Mouse (Mus musculus): ENCODE measurements at regions not wholly inside any gene's neighbourhood (a gene's known extent, or its start where the extent isn't known, plus 50 kb on each side); places are given as distances from the start of the nearest gene placed in this dataset.

- Histone ChIP-seq H3K4me1 (peaks cover 4% of the 10 kb centered on the region), H3K27ac (replicated peaks) (no peak overlapping the region), H3K9ac (no peak overlapping the region), H3K9me3 (replicated peaks) (no peaks in the 10 kb centered on the region), H3K4me3 (replicated peaks) (no peak overlapping the region), H3K27me3 (no peaks in the 10 kb centered on the region), H3K36me3 (no peaks in the 10 kb centered on the region), H3K4me2 (replicated peaks) (no peak overlapping the region)
- 69% methylated on average over 6 of the region's 6 CpGs for WGBS
- no peak for ATAC-seq (ENCODE audit: insufficient number of reproducible peaks, low FRiP score, low TSS enrichment, low read depth)
Observed at GRCm38 (mm10) chr3:41376848-41377582, 178.5 kb upstream of the Jade1 start.

- Histone ChIP-seq H3K9ac (no peak overlapping the region), H3K27ac (replicated peaks) (no peak overlapping the region), H3K9me3 (replicated peaks) (no peaks in the 10 kb centered on the region), H3K36me3 (no peaks in the 10 kb centered on the region), H3K27me3 (no peaks in the 10 kb centered on the region), H3K4me1 (peaks cover 9% of the 10 kb centered on the region), H3K4me2 (replicated peaks) (no peak overlapping the region), H3K4me3 (replicated peaks) (no peak overlapping the region)
- WGBS, result 82% methylated on average over 2 of the region's 2 CpGs
- ATAC-seq (ENCODE audit: insufficient number of reproducible peaks, low FRiP score, low TSS enrichment, low read depth), result no peak
Observed at GRCm38 (mm10) chr3:41375230-41375930, 180.2 kb upstream of the Jade1 start.

- no peak overlapping the region for H3K4me3 ChIP-seq (replicated peaks)
- H3K27ac ChIP-seq (replicated peaks), result no peak overlapping the region
- 71% methylated on average over 5 of the region's 5 CpGs for WGBS
- no peak for ATAC-seq (ENCODE audit: insufficient number of reproducible peaks, low FRiP score, low TSS enrichment, low read depth)
- H3K27me3 ChIP-seq, result no peaks in the 10 kb centered on the region
- H3K36me3 ChIP-seq, result no peaks in the 10 kb centered on the region
- no peak overlapping the region for H3K4me2 ChIP-seq (replicated peaks)
- no peaks in the 10 kb centered on the region for H3K9me3 ChIP-seq (replicated peaks)
- H3K9ac ChIP-seq, result no peak overlapping the region
- peaks cover 9% of the 10 kb centered on the region for H3K4me1 ChIP-seq
Observed at GRCm38 (mm10) chr3:41373198-41373597, 182.3 kb upstream of the Jade1 start.

GRCm38 (mm10) chr3:41368351-41369101 is 187.0 kb upstream of the Jade1 start:
- H3K9me3 ChIP-seq (replicated peaks), result no peaks in the 10 kb centered on the region
- WGBS, result 77% methylated on average over 7 of the region's 7 CpGs
- H3K4me3 ChIP-seq (replicated peaks), result no peak overlapping the region
- no peak overlapping the region for H3K27ac ChIP-seq (replicated peaks)
- no peaks in the 10 kb centered on the region for H3K36me3 ChIP-seq
- no peak overlapping the region for H3K9ac ChIP-seq
- H3K4me2 ChIP-seq (replicated peaks), result no peak overlapping the region
- no peak for ATAC-seq (ENCODE audit: insufficient number of reproducible peaks, low FRiP score, low TSS enrichment, low read depth)
- peaks cover 9% of the 10 kb centered on the region; the same call in 1 of the 2 replicates for H3K4me1 ChIP-seq
- H3K27me3 ChIP-seq, result no peaks in the 10 kb centered on the region

- ATAC-seq (ENCODE audit: insufficient number of reproducible peaks, low FRiP score, low TSS enrichment, low read depth), result no peak
- Histone ChIP-seq H3K27me3 (no peaks in the 10 kb centered on the region), H3K4me3 (replicated peaks) (no peak overlapping the region), H3K36me3 (no peaks in the 10 kb centered on the region), H3K4me2 (replicated peaks) (no peak overlapping the region), H3K4me1 (0 out of 2 replicates have a peak, but pooled peaks cover 4% of the 10 kb centered on the region), H3K9ac (no peak overlapping the region), H3K9me3 (replicated peaks) (no peaks in the 10 kb centered on the region), H3K27ac (replicated peaks) (no peak overlapping the region)
- 80% methylated on average over 4 of the region's 4 CpGs for WGBS
Observed at GRCm38 (mm10) chr3:41366764-41367163, 188.8 kb upstream of the Jade1 start.

- Histone ChIP-seq H3K27me3 (no peaks in the 10 kb centered on the region), H3K4me3 (replicated peaks) (no peak overlapping the region), H3K9ac (no peak overlapping the region), H3K36me3 (no peaks in the 10 kb centered on the region), H3K4me2 (replicated peaks) (no peak overlapping the region), H3K9me3 (replicated peaks) (no peaks in the 10 kb centered on the region), H3K27ac (replicated peaks) (no peak overlapping the region), H3K4me1 (0 out of 2 replicates have a peak, but pooled peaks cover 4% of the 10 kb centered on the region)
- WGBS, result 27% methylated on average over 9 of the region's 9 CpGs
- ATAC-seq (ENCODE audit: insufficient number of reproducible peaks, low FRiP score, low TSS enrichment, low read depth), result peak; percentile 77
Observed at GRCm38 (mm10) chr3:41366264-41366663, 189.3 kb upstream of the Jade1 start.

- 0 out of 2 replicates have a peak, but pooled peaks cover 4% of the 10 kb centered on the region for H3K4me1 ChIP-seq
- H3K4me2 ChIP-seq (replicated peaks), result no peak overlapping the region
- WGBS, result 78% methylated on average over 8 of the region's 8 CpGs
- H3K36me3 ChIP-seq, result no peaks in the 10 kb centered on the region
- ATAC-seq (ENCODE audit: insufficient number of reproducible peaks, low FRiP score, low TSS enrichment, low read depth), result no peak
- H3K9me3 ChIP-seq (replicated peaks), result no peaks in the 10 kb centered on the region
- no peak overlapping the region for H3K4me3 ChIP-seq (replicated peaks)
- no peak overlapping the region for H3K9ac ChIP-seq
- H3K27me3 ChIP-seq, result no peaks in the 10 kb centered on the region
- H3K27ac ChIP-seq (replicated peaks), result no peak overlapping the region
Observed at GRCm38 (mm10) chr3:41365145-41365830, 190.2 kb upstream of the Jade1 start.

- Histone ChIP-seq H3K9me3 (replicated peaks) (no peaks in the 10 kb centered on the region), H3K9ac (no peak overlapping the region), H3K36me3 (no peaks in the 10 kb centered on the region), H3K27ac (replicated peaks) (no peak overlapping the region), H3K4me2 (replicated peaks) (no peak overlapping the region), H3K27me3 (no peaks in the 10 kb centered on the region), H3K4me3 (replicated peaks) (no peak overlapping the region), H3K4me1 (0 out of 2 replicates have a peak, but pooled peaks cover 10% of the 10 kb centered on the region)
- 83% methylated on average over 3 of the region's 3 CpGs for WGBS
- ATAC-seq (ENCODE audit: insufficient number of reproducible peaks, low FRiP score, low TSS enrichment, low read depth), result no peak
Observed at GRCm38 (mm10) chr3:41363947-41364346, 191.6 kb upstream of the Jade1 start.

- Histone ChIP-seq H3K9ac (no peak overlapping the region), H3K4me3 (replicated peaks) (no peak overlapping the region), H3K4me1 (0 out of 2 replicates have a peak, but pooled peaks cover 10% of the 10 kb centered on the region), H3K27ac (replicated peaks) (no peak overlapping the region), H3K27me3 (no peaks in the 10 kb centered on the region), H3K36me3 (no peaks in the 10 kb centered on the region), H3K4me2 (replicated peaks) (no peak overlapping the region), H3K9me3 (replicated peaks) (no peaks in the 10 kb centered on the region)
- WGBS, result 38% methylated on average over 5 of the region's 5 CpGs
- ATAC-seq (ENCODE audit: insufficient number of reproducible peaks, low FRiP score, low TSS enrichment, low read depth), result no peak
Observed at GRCm38 (mm10) chr3:41360231-41360630, 195.3 kb upstream of the Jade1 start.

GRCm38 (mm10) chr3:41359458-41359857 is 196.1 kb upstream of the Jade1 start:
- 54% methylated on average over 4 of the region's 4 CpGs for WGBS
- H3K4me1 ChIP-seq, result 0 out of 2 replicates have a peak, but pooled peaks cover 10% of the 10 kb centered on the region
- ATAC-seq (ENCODE audit: insufficient number of reproducible peaks, low FRiP score, low TSS enrichment, low read depth), result no peak
- H3K36me3 ChIP-seq, result no peaks in the 10 kb centered on the region
- no peak overlapping the region for H3K9ac ChIP-seq
- no peak overlapping the region for H3K4me2 ChIP-seq (replicated peaks)
- H3K9me3 ChIP-seq (replicated peaks), result no peaks in the 10 kb centered on the region
- H3K27me3 ChIP-seq, result no peaks in the 10 kb centered on the region
- H3K4me3 ChIP-seq (replicated peaks), result no peak overlapping the region
- H3K27ac ChIP-seq (replicated peaks), result no peak overlapping the region

GRCm38 (mm10) chr3:41353021-41353420 is 202.5 kb upstream of the Jade1 start:
- no peaks in the 10 kb centered on the region for H3K36me3 ChIP-seq
- no peaks in the 10 kb centered on the region for H3K9me3 ChIP-seq (replicated peaks)
- 25% methylated on average over 2 of the region's 2 CpGs for WGBS

More at GRCm38 (mm10) chr3:41353021-41353420, 202.5 kb upstream of the Jade1 start:
- no peak for ATAC-seq (ENCODE audit: insufficient number of reproducible peaks, low FRiP score, low TSS enrichment, low read depth)
- Histone ChIP-seq H3K27ac (replicated peaks) (no peak overlapping the region), H3K9ac (no peak overlapping the region), H3K4me3 (replicated peaks) (no peak overlapping the region), H3K27me3 (no peaks in the 10 kb centered on the region), H3K4me2 (replicated peaks) (no peak overlapping the region), H3K4me1 (no peaks in the 10 kb centered on the region)
